Mouse (Mus musculus) heart, postnatal 0 days (tissue): ENCODE measurements around the gene Dusp11.

Experiments used
- CTCF ChIP-seq: IDR thresholded peaks from 2 replicates; pipeline ENCODE4 v1.5.1; 2016; ENCODE audit warnings: antibody characterized with exemption, control low read depth, low read depth
- EP300 ChIP-seq: IDR thresholded peaks from 2 replicates; pipeline ENCODE4 v1.6.1; 2016; ENCODE audit warnings: antibody characterized with exemption, low read depth

DNA sequence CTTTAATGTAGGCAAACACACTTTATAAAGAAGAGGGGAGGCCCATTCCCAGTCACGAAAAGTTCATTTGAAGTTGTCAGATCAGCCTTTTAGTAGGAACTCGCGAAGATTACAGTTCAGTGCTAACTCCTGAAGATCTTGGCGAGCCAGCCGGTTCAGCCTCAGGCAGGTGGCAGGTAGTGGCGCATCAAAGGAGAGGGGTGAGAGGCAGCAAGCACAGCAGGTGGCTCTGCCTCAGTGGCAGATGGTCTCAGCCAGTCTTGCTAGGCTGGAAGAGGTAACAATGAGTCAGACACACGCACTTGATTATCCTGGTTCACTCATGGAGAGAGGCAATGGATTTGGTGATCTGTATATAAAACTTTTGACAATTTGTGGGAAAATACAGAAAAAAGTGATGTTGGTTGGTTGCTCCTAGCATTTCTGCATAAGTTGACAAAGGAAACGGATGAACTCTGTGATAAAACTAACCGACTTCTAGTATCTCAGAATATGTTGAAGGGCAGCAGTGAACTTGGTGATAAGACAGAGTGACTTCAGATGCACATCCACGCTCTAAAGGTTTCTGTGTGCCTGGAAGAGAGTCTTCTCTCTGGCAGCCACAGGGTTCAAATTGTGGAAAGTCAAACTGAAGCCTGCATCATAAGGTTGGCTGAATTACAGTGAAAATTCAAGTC is 13.6 kb upstream of the Dusp11 start:
- no peak for TF ChIP-seq CTCF
- no peak for TF ChIP-seq EP300
